Mouse (Mus musculus) forebrain, embryonic 14.5 days (tissue): Measurements from ENCODE around the gene Gstt4. TPM values are rescaled to one million over a fixed set of nuclear protein-coding genes. Genes with fewer than 3 reads are reported as not detected.
"Not testable (repeated sequence)": the region's sequence is repeated elsewhere in the genome, so short reads cannot be mapped to it uniquely, and the experiment has no call there.

Experiments used
- ATAC-seq: fragments of 200-750 bp; cut with Nextera tagmentation; 2 replicates; pipeline ENCODE4 v1.8.0; 2017; ENCODE audit warnings: mild to moderate bottlenecking, moderate library complexity
- DNase-seq: peaks from one replicate; pipeline ENCODE4 v3.0.0-alpha.2; 2015; ENCODE audit warnings: low spot score
- H3K27ac ChIP-seq: fragments of 300-500 bp; sonication (generic); 2 replicates; pipeline ENCODE4 v1.5.1; 2014; ENCODE audit warnings: low read depth, mild to moderate bottlenecking, control low read depth, low read length, moderate library complexity
- H3K27me3 ChIP-seq: fragments of 300-500 bp; sonication (generic); replicated peaks from 2 replicates; pipeline ENCODE4 v1.6.1; 2014; ENCODE audit warnings: low read length, control low read depth, mixed read lengths; ENCODE audit not compliant: control insufficient read depth, insufficient read depth
- H3K36me3 ChIP-seq: fragments of 300-500 bp; sonication (generic); 2 replicates; pipeline ENCODE4 v1.6.1; 2014; ENCODE audit warnings: low read length, control low read depth; ENCODE audit not compliant: control insufficient read depth, insufficient read depth
- H3K4me1 ChIP-seq: fragments of 300-500 bp; sonication (generic); 2 replicates; pipeline ENCODE4 v1.6.1; 2014; ENCODE audit warnings: antibody characterized with exemption, low read length, control low read depth; ENCODE audit not compliant: control insufficient read depth, insufficient read depth
- H3K4me2 ChIP-seq: fragments of 300-500 bp; sonication (generic); 2 replicates; pipeline ENCODE4 v1.6.1; 2014; ENCODE audit warnings: mild to moderate bottlenecking, control low read depth, low read length
- H3K4me3 ChIP-seq: fragments of 300-500 bp; sonication (generic); 2 replicates; pipeline ENCODE4 v1.5.1; 2014; ENCODE audit warnings: low read depth, low read length, control low read depth
- H3K9ac ChIP-seq: fragments of 300-500 bp; sonication (generic); 2 replicates; pipeline ENCODE4 v1.6.1; 2014; ENCODE audit warnings: mild to moderate bottlenecking, low read length, control low read depth, moderate library complexity
- H3K9me3 ChIP-seq: fragments of 300-500 bp; sonication (generic); replicated peaks from 2 replicates; pipeline ENCODE4 v1.6.1; 2016; ENCODE audit warnings: low read length, control low read depth, mixed read lengths; ENCODE audit not compliant: control insufficient read depth
- whole genome bisulfite sequencing: fragments of 180-500 bp; shearing (Covaris S2); extraction: QIAGEN DNeasy Blood & Tissue Kit; methylation state at CpG from one replicate; pipeline ENCODE4 v1.1.7; 2014; 5-methylcytosine and 5-hydroxymethylcytosine counted together
- polyA plus RNA-seq: library from polyadenylated mRNA; unstranded; fragments of >200 nt; fragmentation: Nextera tagmentation; extraction: Ambion mirVana; gene quantifications from 2 replicates; pipeline ENCODE4 v1.2.1, GENCODE M21; 2014

Gene Gstt4
- polyA plus RNA-seq = not detected in 2 replicates

GRCm38 (mm10) chr10:75822443-75822842 is at the start of gene Gstt4:
TSS of gene Gstt4 (minus strand) at chr10:75822543.
- Histone ChIP-seq H3K9me3 (no peaks in the 10 kb centered on the region), H3K36me3 (no peaks in the 10 kb centered on the region), H3K27ac (no peak within 1 kb of the TSS), H3K4me3 (no peak within 1 kb of the TSS), H3K27me3 (no peaks in the 10 kb centered on the region), H3K4me2 (no peak within 1 kb of the TSS), H3K9ac (no peak within 1 kb of the TSS), H3K4me1 (no peaks in the 10 kb centered on the region)
- DNase-seq (no peak), ATAC-seq (no peak)
- 93% methylated on average over 2 of the region's 2 CpGs for WGBS

- H3K4me3 ChIP-seq = no peak overlapping the region
- 83% methylated on average over 5 of the region's 5 CpGs for WGBS
- no peak overlapping the region for H3K9ac ChIP-seq
- no peaks in the 10 kb centered on the region for H3K9me3 ChIP-seq
- DNase-seq = no peak
- no peak for ATAC-seq
- H3K27ac ChIP-seq = peak overlapping the region; percentile 33; the same call in 1 of the 2 replicates
- H3K27me3 ChIP-seq = no peaks in the 10 kb centered on the region
- H3K36me3 ChIP-seq = peaks cover 16% of the 10 kb centered on the region
- H3K4me1 ChIP-seq = peaks cover 18% of the 10 kb centered on the region
- no peak overlapping the region for H3K4me2 ChIP-seq
Observed at GRCm38 (mm10) chr10:75861587-75861986, 39.2 kb upstream of the Gstt4 start.

- Histone ChIP-seq H3K36me3 (peaks cover 16% of the 10 kb centered on the region), H3K4me3 (no peak overlapping the region), H3K27me3 (no peaks in the 10 kb centered on the region), H3K4me2 (peak overlapping the region; percentile 68; the same call in 1 of the 2 replicates), H3K4me1 (peaks cover 18% of the 10 kb centered on the region), H3K27ac (peak overlapping the region; percentile 80; the same call in 1 of the 2 replicates), H3K9ac (peak overlapping the region; percentile 88; the same call in 1 of the 2 replicates), H3K9me3 (no peaks in the 10 kb centered on the region)
- 27% methylated on average over 7 of the region's 7 CpGs for WGBS
- DNase-seq (peak; percentile 64), ATAC-seq (no peak)
Observed at GRCm38 (mm10) chr10:75860746-75861145, 38.4 kb upstream of the Gstt4 start.

- Histone ChIP-seq H3K4me2 (peak within 1 kb of the TSS; percentile 68), H3K9ac (peak within 1 kb of the TSS; percentile 88), H3K27ac (peak within 1 kb of the TSS; percentile 80), H3K4me1 (peaks cover 18% of the 10 kb centered on the region), H3K4me3 (peak within 1 kb of the TSS; percentile 66), H3K36me3 (peaks cover 16% of the 10 kb centered on the region)
- H3K9me3 ChIP-seq, H3K27me3 ChIP-seq: not testable (repeated sequence)
- ATAC-seq (peak; percentile 98), DNase-seq (peak; percentile 96)
- under 1% methylated on average over 34 of the region's 46 CpGs for WGBS
Observed at GRCm38 (mm10) chr10:75859786-75860470, 37.6 kb upstream of the Gstt4 start, which contains the start of gene Mif. TSS of gene Mif (minus strand) at chr10:75860240.

GRCm38 (mm10) chr10:75859107-75859746 is 36.9 kb upstream of the Gstt4 start:
- no peaks in the 10 kb centered on the region for H3K9me3 ChIP-seq

GRCm38 (mm10) chr10:75857598-75857997 is 35.3 kb upstream of the Gstt4 start:
- H3K27me3 ChIP-seq = no peaks in the 10 kb centered on the region
- peaks cover 18% of the 10 kb centered on the region for H3K4me1 ChIP-seq
- no peak overlapping the region for H3K27ac ChIP-seq
- 88% methylated on average over 4 of the region's 4 CpGs for WGBS
- no peak overlapping the region for H3K4me3 ChIP-seq
- peaks cover 16% of the 10 kb centered on the region for H3K36me3 ChIP-seq
- no peaks in the 10 kb centered on the region for H3K9me3 ChIP-seq
- no peak overlapping the region for H3K4me2 ChIP-seq
- ATAC-seq (no peak), DNase-seq (no peak)
- no peak overlapping the region for H3K9ac ChIP-seq

More at GRCm38 (mm10) chr10:75859107-75859746, 36.9 kb upstream of the Gstt4 start:
- H3K4me3 ChIP-seq = peak overlapping the region; percentile 66
- peak overlapping the region; percentile 80 for H3K27ac ChIP-seq
- H3K4me1 ChIP-seq = peaks cover 18% of the 10 kb centered on the region
- 1% methylated on average over 26 of the region's 27 CpGs for WGBS
- H3K36me3 ChIP-seq = peaks cover 16% of the 10 kb centered on the region
- DNase-seq (peak; percentile 69), ATAC-seq (peak; percentile 66)
- no peaks in the 10 kb centered on the region for H3K27me3 ChIP-seq
- peak overlapping the region; percentile 68 for H3K4me2 ChIP-seq
- H3K9ac ChIP-seq = peak overlapping the region; percentile 88

GRCm38 (mm10) chr10:75856976-75857375 is 34.6 kb upstream of the Gstt4 start:
- H3K9ac ChIP-seq = no peak overlapping the region; the same call in 1 of the 2 replicates
- ATAC-seq (no peak), DNase-seq (no peak)
- H3K4me2 ChIP-seq = no peak overlapping the region
- H3K27me3 ChIP-seq = no peaks in the 10 kb centered on the region
- peaks cover 16% of the 10 kb centered on the region for H3K36me3 ChIP-seq
- no peak overlapping the region for H3K4me3 ChIP-seq
- H3K9me3 ChIP-seq = no peaks in the 10 kb centered on the region
- H3K4me1 ChIP-seq = peaks cover 18% of the 10 kb centered on the region
- WGBS = 91% methylated on average over 3 of the region's 3 CpGs
- H3K27ac ChIP-seq = no peak overlapping the region

- Histone ChIP-seq H3K4me3 (no peak overlapping the region), H3K27ac (no peak overlapping the region), H3K9me3 (no peaks in the 10 kb centered on the region), H3K27me3 (no peaks in the 10 kb centered on the region), H3K4me1 (peaks cover 18% of the 10 kb centered on the region), H3K9ac (no peak overlapping the region), H3K36me3 (peaks cover 16% of the 10 kb centered on the region), H3K4me2 (no peak overlapping the region)
- ATAC-seq (no peak), DNase-seq (no peak)
- 83% methylated on average over 11 of the region's 11 CpGs for WGBS
Observed at GRCm38 (mm10) chr10:75856155-75856907, 34.0 kb upstream of the Gstt4 start.
